Mouse (Mus musculus): ENCODE measurements around the gene Ropn1l. TPM values are rescaled to one million over a fixed set of nuclear protein-coding genes. Genes with fewer than 3 reads are reported as not detected.

The Ropn1l gene
- polyA plus RNA-seq, 1 experiment, result 0.50 TPM

GRCm38 (mm10) chr15:31449772-31450171 lies 3.8 kb downstream of the Ropn1l start:
- WGBS, result 73% methylated on average over 2 of the region's 2 CpGs
- no peak for DNase-seq (ENCODE audit: low read depth in 1 of 2, low spot score in 2 of 2)
- no peak overlapping the region for H3K4me3 ChIP-seq (ENCODE audit: extremely low read depth, insufficient read depth, insufficient read length)
- H3K27me3 ChIP-seq (ENCODE audit: control insufficient read depth, insufficient read depth, low read length), result no peaks in the 10 kb centered on the region
- TF ChIP-seq CTCF (IDR thresholded peaks at IDR 0.05; ENCODE audit: extremely low read depth, insufficient read depth, insufficient read length, insufficient replicate concordance) (no peak), POLR2A (IDR thresholded peaks at IDR 0.05; ENCODE audit: low read depth, low read length) (no peak)
- H3K36me3 ChIP-seq (ENCODE audit: control insufficient read depth, insufficient read depth, low read length), result no peaks in the 10 kb centered on the region
- H3K4me1 ChIP-seq (ENCODE audit: control insufficient read depth, insufficient read depth, insufficient read length), result peaks cover 5% of the 10 kb centered on the region; the same call in 1 of the 2 replicates
- H3K27ac ChIP-seq (ENCODE audit: insufficient read depth, low read length), result no peak overlapping the region

- no peak overlapping the region for H3K4me3 ChIP-seq (ENCODE audit: extremely low read depth, insufficient read depth, insufficient read length)
- H3K27me3 ChIP-seq (ENCODE audit: control insufficient read depth, insufficient read depth, low read length), result no peaks in the 10 kb centered on the region
- 53% methylated on average over 7 of the region's 7 CpGs for WGBS
- peak in 1 of 2 experiments; percentile 18 for DNase-seq (ENCODE audit: low read depth in 1 of 2, low spot score in 2 of 2)
- TF ChIP-seq POLR2A (IDR thresholded peaks at IDR 0.05; ENCODE audit: low read depth, low read length), result no peak
- TF ChIP-seq CTCF (IDR thresholded peaks at IDR 0.05; ENCODE audit: extremely low read depth, insufficient read depth, insufficient read length, insufficient replicate concordance), result peak; percentile 33; the same call in 1 of the 2 replicates
- H3K36me3 ChIP-seq (ENCODE audit: control insufficient read depth, insufficient read depth, low read length), result no peaks in the 10 kb centered on the region
- H3K4me1 ChIP-seq (ENCODE audit: control insufficient read depth, insufficient read depth, insufficient read length), result no peaks in the 10 kb centered on the region
- H3K27ac ChIP-seq (ENCODE audit: insufficient read depth, low read length), result no peak overlapping the region
Measured at GRCm38 (mm10) chr15:31447121-31447520, 6.4 kb downstream of the Ropn1l start.

- Histone ChIP-seq H3K4me3 (ENCODE audit: extremely low read depth, insufficient read depth, insufficient read length) (no peak overlapping the region), H3K27me3 (ENCODE audit: control insufficient read depth, insufficient read depth, low read length) (no peaks in the 10 kb centered on the region), H3K4me1 (ENCODE audit: control insufficient read depth, insufficient read depth, insufficient read length) (no peaks in the 10 kb centered on the region), H3K36me3 (ENCODE audit: control insufficient read depth, insufficient read depth, low read length) (no peaks in the 10 kb centered on the region), H3K27ac (ENCODE audit: insufficient read depth, low read length) (no peak overlapping the region)
- TF ChIP-seq POLR2A (IDR thresholded peaks at IDR 0.05; ENCODE audit: low read depth, low read length) (no peak), CTCF (IDR thresholded peaks at IDR 0.05; ENCODE audit: extremely low read depth, insufficient read depth, insufficient read length, insufficient replicate concordance) (no peak)
- no peak for DNase-seq (ENCODE audit: low read depth in 1 of 2, low spot score in 2 of 2)
- 84% methylated on average over 4 of the region's 4 CpGs for WGBS
Measured at GRCm38 (mm10) chr15:31442698-31443097, 10.8 kb downstream of the Ropn1l start.

GRCm38 (mm10) chr15:31441996-31442395 lies 11.5 kb downstream of the Ropn1l start:
- no peak overlapping the region for H3K27ac ChIP-seq (ENCODE audit: insufficient read depth, low read length)
- DNase-seq (ENCODE audit: low read depth in 1 of 2, low spot score in 2 of 2), result no peak
- WGBS, result 86% methylated on average over 6 of the region's 6 CpGs
- no peaks in the 10 kb centered on the region for H3K36me3 ChIP-seq (ENCODE audit: control insufficient read depth, insufficient read depth, low read length)
- H3K4me3 ChIP-seq (ENCODE audit: extremely low read depth, insufficient read depth, insufficient read length), result no peak overlapping the region
- no peak for TF ChIP-seq POLR2A (IDR thresholded peaks at IDR 0.05; ENCODE audit: low read depth, low read length)
- H3K27me3 ChIP-seq (ENCODE audit: control insufficient read depth, insufficient read depth, low read length), result no peaks in the 10 kb centered on the region
- no peaks in the 10 kb centered on the region for H3K4me1 ChIP-seq (ENCODE audit: control insufficient read depth, insufficient read depth, insufficient read length)

- WGBS, result 89% methylated on average over 2 of the region's 2 CpGs
- no peaks in the 10 kb centered on the region for H3K36me3 ChIP-seq (ENCODE audit: control insufficient read depth, insufficient read depth, low read length)
- no peak for TF ChIP-seq POLR2A (IDR thresholded peaks at IDR 0.05; ENCODE audit: low read depth, low read length)
- no peak for TF ChIP-seq CTCF (IDR thresholded peaks at IDR 0.05; ENCODE audit: extremely low read depth, insufficient read depth, insufficient read length, insufficient replicate concordance)
- no peaks in the 10 kb centered on the region for H3K27me3 ChIP-seq (ENCODE audit: control insufficient read depth, insufficient read depth, low read length)
- DNase-seq (ENCODE audit: low read depth in 1 of 2, low spot score in 2 of 2), result no peak
- no peaks in the 10 kb centered on the region for H3K4me1 ChIP-seq (ENCODE audit: control insufficient read depth, insufficient read depth, insufficient read length)
- no peak overlapping the region for H3K27ac ChIP-seq (ENCODE audit: insufficient read depth, low read length)
- H3K4me3 ChIP-seq (ENCODE audit: extremely low read depth, insufficient read depth, insufficient read length), result no peak overlapping the region
Measured at GRCm38 (mm10) chr15:31436811-31437210, 16.7 kb downstream of the Ropn1l start.

GRCm38 (mm10) chr15:31436083-31436482 lies 17.5 kb downstream of the Ropn1l start:
- Histone ChIP-seq H3K36me3 (ENCODE audit: control insufficient read depth, insufficient read depth, low read length) (no peaks in the 10 kb centered on the region), H3K4me3 (ENCODE audit: extremely low read depth, insufficient read depth, insufficient read length) (no peak overlapping the region), H3K27ac (ENCODE audit: insufficient read depth, low read length) (no peak overlapping the region), H3K27me3 (ENCODE audit: control insufficient read depth, insufficient read depth, low read length) (no peaks in the 10 kb centered on the region), H3K4me1 (ENCODE audit: control insufficient read depth, insufficient read depth, insufficient read length) (no peaks in the 10 kb centered on the region)
- no peak for TF ChIP-seq POLR2A (IDR thresholded peaks at IDR 0.05; ENCODE audit: low read depth, low read length)
- no peak for TF ChIP-seq CTCF (IDR thresholded peaks at IDR 0.05; ENCODE audit: extremely low read depth, insufficient read depth, insufficient read length, insufficient replicate concordance)
- no peak for DNase-seq (ENCODE audit: low read depth in 1 of 2, low spot score in 2 of 2)
- WGBS, result 58% methylated on average over 1 of the region's 1 CpGs

- Histone ChIP-seq H3K27me3 (ENCODE audit: control insufficient read depth, insufficient read depth, low read length) (no peaks in the 10 kb centered on the region), H3K4me1 (ENCODE audit: control insufficient read depth, insufficient read depth, insufficient read length) (no peaks in the 10 kb centered on the region), H3K4me3 (ENCODE audit: extremely low read depth, insufficient read depth, insufficient read length) (no peak overlapping the region), H3K36me3 (ENCODE audit: control insufficient read depth, insufficient read depth, low read length) (no peaks in the 10 kb centered on the region), H3K27ac (ENCODE audit: insufficient read depth, low read length) (no peak overlapping the region)
- 60% methylated on average over 7 of the region's 7 CpGs for WGBS
- TF ChIP-seq CTCF (IDR thresholded peaks at IDR 0.05; ENCODE audit: extremely low read depth, insufficient read depth, insufficient read length, insufficient replicate concordance) (no peak), POLR2A (IDR thresholded peaks at IDR 0.05; ENCODE audit: low read depth, low read length) (no peak)
- no peak for DNase-seq (ENCODE audit: low read depth in 1 of 2, low spot score in 2 of 2)
Measured at GRCm38 (mm10) chr15:31433768-31434167, 19.8 kb downstream of the Ropn1l start.

Measured in spleen, adult 2 months (tissue).